Mouse (Mus musculus): ENCODE measurements around the gene Catsperd.
A peak's percentile ranks its signal among the peaks of the same experiment; 100 is the strongest.

The Catsperd gene

GRCm38 (mm10) chr17:56627530-56628277, at the start of gene Catsperd:
TSS of gene Catsperd (plus strand) at chr17:56628143.
- DNase-seq (ENCODE audit: low read depth, low spot score), result no peak

- no peak for DNase-seq (ENCODE audit: low read depth, low spot score)
These were observed 44.9 kb upstream of the Catsperd start for GRCm38 (mm10) chr17:56583071-56583470.

GRCm38 (mm10) chr17:56583611-56584256, 44.2 kb upstream of the Catsperd start:
- no peak for DNase-seq (ENCODE audit: low read depth, low spot score)

GRCm38 (mm10) chr17:56584257-56585130, 43.4 kb upstream of the Catsperd start, which contains the start of the genes Safb2 and Safb:
TSS of gene Safb2 (minus strand) at chr17:56584585.
TSS of gene Safb (plus strand) at chr17:56584825.
- peak; percentile 100 for DNase-seq (ENCODE audit: low read depth, low spot score)

- peak; percentile 14 for DNase-seq (ENCODE audit: low read depth, low spot score)
These were observed 42.6 kb upstream of the Catsperd start for GRCm38 (mm10) chr17:56585171-56585821.

- DNase-seq (ENCODE audit: low read depth, low spot score), result no peak
These were observed 40.2 kb upstream of the Catsperd start for GRCm38 (mm10) chr17:56587773-56588172.

GRCm38 (mm10) chr17:56588921-56589320, 39.0 kb upstream of the Catsperd start:
- DNase-seq (ENCODE audit: low read depth, low spot score), result no peak

- no peak for DNase-seq (ENCODE audit: low read depth, low spot score)
These were observed 35.4 kb upstream of the Catsperd start for GRCm38 (mm10) chr17:56592553-56592952.

- no peak for DNase-seq (ENCODE audit: low read depth, low spot score)
These were observed 34.2 kb upstream of the Catsperd start for GRCm38 (mm10) chr17:56593527-56594271.

GRCm38 (mm10) chr17:56603186-56604069, 24.5 kb upstream of the Catsperd start:
- no peak for DNase-seq (ENCODE audit: low read depth, low spot score)

GRCm38 (mm10) chr17:56604070-56604380, 23.9 kb upstream of the Catsperd start:
- no peak for DNase-seq (ENCODE audit: low read depth, low spot score)

- DNase-seq (ENCODE audit: low read depth, low spot score), result no peak
These were observed 23.5 kb upstream of the Catsperd start for GRCm38 (mm10) chr17:56604422-56604821.

GRCm38 (mm10) chr17:56605431-56605830, 22.5 kb upstream of the Catsperd start:
- DNase-seq (ENCODE audit: low read depth, low spot score), result no peak

GRCm38 (mm10) chr17:56607521-56608062, 20.4 kb upstream of the Catsperd start:
- no peak for DNase-seq (ENCODE audit: low read depth, low spot score)

- DNase-seq (ENCODE audit: low read depth, low spot score), result no peak
These were observed 19.2 kb upstream of the Catsperd start for GRCm38 (mm10) chr17:56608699-56609098.

- peak; percentile 88 for DNase-seq (ENCODE audit: low read depth, low spot score)
These were observed 18.3 kb upstream of the Catsperd start, which contains the start of gene 2410015M20Rik for GRCm38 (mm10) chr17:56609452-56610171. TSS of gene 2410015M20Rik (minus strand) at chr17:56609771.

- no peak for DNase-seq (ENCODE audit: low read depth, low spot score)
These were observed 16.6 kb upstream of the Catsperd start for GRCm38 (mm10) chr17:56611323-56611722.

GRCm38 (mm10) chr17:56611861-56612564, 15.9 kb upstream of the Catsperd start:
- no peak for DNase-seq (ENCODE audit: low read depth, low spot score)

Data from embryo, embryonic 11.5 days (tissue).